Mouse (Mus musculus): ENCODE measurements around the gene Gria1. TPM values are rescaled to one million over a fixed set of nuclear protein-coding genes. Genes with fewer than 3 reads are reported as not detected.
A peak's percentile ranks its signal among the peaks of the same experiment; 100 is the strongest.

Gria1 gene
- 1.7 and 2.0 TPM in 2 replicates for polyA plus RNA-seq (2014; fragmentation: Nextera tagmentation; extraction: Ambion mirVana)

GRCm38 (mm10) chr11:57011024-57011690 is at the start of gene Gria1:
Gria1 (plus strand) TSS chr11:57011387.
- H3K4me2 ChIP-seq (replicated peaks; ENCODE audit: low read depth, low read length) = peak within 1 kb of the TSS; percentile 39
- 0 out of 2 replicates have a peak, but pooled peaks have one; percentile 13 for ATAC-seq (ENCODE audit: low FRiP score, low TSS enrichment)
- H3K4me1 ChIP-seq (ENCODE audit: control insufficient read depth, insufficient read depth, low read length) = no peaks in the 10 kb centered on the region
- no peaks in the 10 kb centered on the region; the same call in none of the 2 replicates for H3K27me3 ChIP-seq (ENCODE audit: control insufficient read depth, insufficient read depth, low read length)
- no peak within 1 kb of the TSS for H3K27ac ChIP-seq (ENCODE audit: low read depth, low read length)
- WGBS = 35% methylated on average over 6 of the region's 6 CpGs
- H3K4me3 ChIP-seq (ENCODE audit: low read length) = peak within 1 kb of the TSS; percentile 14; the same call in 1 of the 2 replicates
- no peaks in the 10 kb centered on the region for H3K9me3 ChIP-seq (ENCODE audit: control insufficient read depth, low read length)
- H3K9ac ChIP-seq (ENCODE audit: low read depth, low read length) = no peak within 1 kb of the TSS
- H3K36me3 ChIP-seq (ENCODE audit: control insufficient read depth, insufficient read depth, low read length) = no peaks in the 10 kb centered on the region

DNA sequence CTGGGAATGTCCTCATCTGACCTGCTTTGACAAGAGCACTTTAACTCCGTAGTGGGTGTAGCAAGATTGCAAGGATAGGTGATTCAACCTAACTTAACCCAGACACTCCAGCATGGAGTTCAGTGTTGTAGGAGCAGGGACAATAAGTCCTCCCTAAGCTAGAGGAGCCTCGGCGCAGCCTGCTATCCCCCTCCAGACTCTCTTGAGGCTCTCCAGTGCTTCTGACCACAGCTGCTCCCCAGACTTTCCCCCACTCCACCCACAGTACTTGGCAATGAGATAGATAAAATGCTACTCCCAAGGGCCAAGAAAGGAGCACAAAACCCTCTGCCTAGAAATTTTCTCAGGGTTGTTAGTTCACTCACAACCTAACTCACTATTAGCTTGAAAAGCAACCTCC is 49.4 kb upstream of the Gria1 start:
- 89% methylated on average over 3 of the region's 3 CpGs for WGBS
- H3K4me2 ChIP-seq (replicated peaks; ENCODE audit: low read depth, low read length) = no peak overlapping the region
- no peak overlapping the region for H3K9ac ChIP-seq (ENCODE audit: low read depth, low read length)
- no peak for ATAC-seq (ENCODE audit: low FRiP score, low TSS enrichment)
- no peaks in the 10 kb centered on the region for H3K9me3 ChIP-seq (ENCODE audit: control insufficient read depth, low read length)
- H3K36me3 ChIP-seq (ENCODE audit: control insufficient read depth, insufficient read depth, low read length) = no peaks in the 10 kb centered on the region
- no peak overlapping the region for H3K4me3 ChIP-seq (ENCODE audit: low read length)
- H3K27me3 ChIP-seq (ENCODE audit: control insufficient read depth, insufficient read depth, low read length) = no peaks in the 10 kb centered on the region
- no peaks in the 10 kb centered on the region for H3K4me1 ChIP-seq (ENCODE audit: control insufficient read depth, insufficient read depth, low read length)
- no peak overlapping the region for H3K27ac ChIP-seq (ENCODE audit: low read depth, low read length)

- no peak overlapping the region for H3K4me2 ChIP-seq (replicated peaks; ENCODE audit: low read depth, low read length)
- no peaks in the 10 kb centered on the region for H3K9me3 ChIP-seq (ENCODE audit: control insufficient read depth, low read length)
- no peak for ATAC-seq (ENCODE audit: low FRiP score, low TSS enrichment)
- no peaks in the 10 kb centered on the region for H3K36me3 ChIP-seq (ENCODE audit: control insufficient read depth, insufficient read depth, low read length)
- no peaks in the 10 kb centered on the region for H3K27me3 ChIP-seq (ENCODE audit: control insufficient read depth, insufficient read depth, low read length)
- 50% methylated on average over 1 of the region's 1 CpGs for WGBS
- H3K27ac ChIP-seq (ENCODE audit: low read depth, low read length) = no peak overlapping the region
- no peak overlapping the region for H3K9ac ChIP-seq (ENCODE audit: low read depth, low read length)
- no peak overlapping the region for H3K4me3 ChIP-seq (ENCODE audit: low read length)
- no peaks in the 10 kb centered on the region for H3K4me1 ChIP-seq (ENCODE audit: control insufficient read depth, insufficient read depth, low read length)
Measured at GRCm38 (mm10) chr11:56972814-56973213, 38.4 kb upstream of the Gria1 start.

DNA sequence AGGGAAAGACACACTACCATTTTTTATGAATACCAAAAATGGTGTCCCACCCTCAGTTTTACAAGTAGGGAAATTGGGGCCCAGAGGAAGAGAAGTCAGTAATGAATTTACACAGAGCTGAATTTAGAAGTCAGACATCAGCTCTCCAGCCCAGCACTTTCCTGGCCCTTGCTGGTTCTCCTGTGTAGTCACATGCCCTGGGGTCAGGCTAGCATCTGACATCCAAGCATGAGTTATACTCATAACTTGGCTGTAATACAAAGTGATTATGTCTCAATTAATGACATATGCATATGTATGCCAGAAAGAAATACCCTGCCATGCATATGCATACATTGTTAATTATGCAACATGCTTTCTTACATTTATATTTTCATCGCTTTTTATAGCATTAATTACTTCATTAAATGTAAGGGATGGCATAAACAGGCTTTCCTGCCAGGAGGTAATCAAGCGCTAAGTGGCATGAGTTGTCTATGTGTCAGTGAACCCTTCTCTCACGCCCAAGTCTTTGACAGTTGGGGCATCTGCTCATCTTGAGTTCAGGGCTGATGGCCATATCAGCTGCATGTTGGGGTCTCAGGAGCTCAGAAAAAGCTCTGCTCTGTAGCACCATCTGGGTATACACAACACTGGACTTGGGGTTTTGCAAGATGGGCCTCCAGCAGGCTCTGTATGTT is 26.7 kb upstream of the Gria1 start:
- 92% methylated on average over 3 of the region's 3 CpGs for WGBS
- no peaks in the 10 kb centered on the region for H3K36me3 ChIP-seq (ENCODE audit: control insufficient read depth, insufficient read depth, low read length)
- no peaks in the 10 kb centered on the region for H3K27me3 ChIP-seq (ENCODE audit: control insufficient read depth, insufficient read depth, low read length)
- H3K4me3 ChIP-seq (ENCODE audit: low read length) = no peak overlapping the region
- H3K4me1 ChIP-seq (ENCODE audit: control insufficient read depth, insufficient read depth, low read length) = no peaks in the 10 kb centered on the region
- no peaks in the 10 kb centered on the region for H3K9me3 ChIP-seq (ENCODE audit: control insufficient read depth, low read length)
- ATAC-seq (ENCODE audit: low FRiP score, low TSS enrichment) = no peak
- no peak overlapping the region for H3K27ac ChIP-seq (ENCODE audit: low read depth, low read length)
- H3K4me2 ChIP-seq (replicated peaks; ENCODE audit: low read depth, low read length) = no peak overlapping the region
- no peak overlapping the region for H3K9ac ChIP-seq (ENCODE audit: low read depth, low read length)

- Histone ChIP-seq H3K9me3 (ENCODE audit: control insufficient read depth, low read length) (no peaks in the 10 kb centered on the region), H3K4me2 (replicated peaks; ENCODE audit: low read depth, low read length) (no peak overlapping the region), H3K4me3 (ENCODE audit: low read length) (no peak overlapping the region), H3K9ac (ENCODE audit: low read depth, low read length) (no peak overlapping the region), H3K27me3 (ENCODE audit: control insufficient read depth, insufficient read depth, low read length) (no peaks in the 10 kb centered on the region), H3K36me3 (ENCODE audit: control insufficient read depth, insufficient read depth, low read length) (no peaks in the 10 kb centered on the region), H3K27ac (ENCODE audit: low read depth, low read length) (no peak overlapping the region), H3K4me1 (ENCODE audit: control insufficient read depth, insufficient read depth, low read length) (no peaks in the 10 kb centered on the region)
- 72% methylated on average over 4 of the region's 4 CpGs for WGBS
- no peak for ATAC-seq (ENCODE audit: low FRiP score, low TSS enrichment)
Measured at GRCm38 (mm10) chr11:56985457-56985856, 25.7 kb upstream of the Gria1 start.

DNA sequence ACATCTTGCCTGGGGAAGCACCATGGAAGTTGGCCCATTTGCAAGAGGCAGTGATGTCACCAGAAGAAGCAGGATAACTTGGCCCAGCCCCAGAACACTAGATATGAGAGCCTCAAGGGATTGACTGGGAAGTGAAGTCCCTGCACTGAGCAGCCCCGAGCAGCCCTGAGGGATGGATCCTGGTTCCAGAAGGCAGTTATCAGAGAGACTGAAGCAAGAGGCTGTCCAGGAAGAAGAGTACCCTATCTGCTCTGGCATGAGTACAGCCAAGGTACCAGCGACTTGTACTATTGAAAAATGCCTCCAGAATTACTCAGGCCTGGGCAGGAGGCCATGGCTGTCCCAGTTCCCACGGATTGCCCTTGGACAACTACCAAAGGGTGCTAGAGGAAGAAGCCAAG is 11.6 kb upstream of the Gria1 start:
- WGBS = 86% methylated on average over 3 of the region's 3 CpGs
- H3K27ac ChIP-seq (ENCODE audit: low read depth, low read length) = no peak overlapping the region

DNA sequence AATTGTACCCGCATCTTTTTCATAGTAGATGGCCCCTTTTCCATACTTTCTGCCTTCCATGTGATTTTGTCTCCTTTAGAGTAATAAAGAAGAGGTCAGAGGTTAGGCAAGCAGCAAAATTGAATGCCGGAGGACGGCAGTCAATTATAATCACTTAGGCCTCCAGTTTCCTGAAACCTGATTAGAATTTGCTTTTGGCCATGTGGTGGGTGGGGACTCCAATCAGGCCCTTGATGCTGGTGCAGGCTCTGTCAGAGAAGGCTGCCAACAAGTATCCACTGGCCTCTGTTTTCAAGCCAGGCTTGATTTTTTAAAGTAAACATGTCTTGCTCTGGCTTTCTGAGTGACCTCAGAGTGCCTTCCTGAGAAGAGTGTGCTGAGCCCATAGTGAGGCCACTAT is 6.6 kb upstream of the Gria1 start:
- H3K36me3 ChIP-seq (ENCODE audit: control insufficient read depth, insufficient read depth, low read length) = no peaks in the 10 kb centered on the region
- H3K9ac ChIP-seq (ENCODE audit: low read depth, low read length) = no peak overlapping the region
- H3K27me3 ChIP-seq (ENCODE audit: control insufficient read depth, insufficient read depth, low read length) = no peaks in the 10 kb centered on the region
- H3K9me3 ChIP-seq (ENCODE audit: control insufficient read depth, low read length) = no peaks in the 10 kb centered on the region
- no peak overlapping the region for H3K4me3 ChIP-seq (ENCODE audit: low read length)
- no peak for ATAC-seq (ENCODE audit: low FRiP score, low TSS enrichment)
- H3K27ac ChIP-seq (ENCODE audit: low read depth, low read length) = no peak overlapping the region
- 29% methylated on average over 3 of the region's 3 CpGs for WGBS
- H3K4me2 ChIP-seq (replicated peaks; ENCODE audit: low read depth, low read length) = no peak overlapping the region
- no peaks in the 10 kb centered on the region for H3K4me1 ChIP-seq (ENCODE audit: control insufficient read depth, insufficient read depth, low read length)

More for the DNA sequence above, 11.6 kb upstream of the Gria1 start:
- ATAC-seq (ENCODE audit: low FRiP score, low TSS enrichment) = no peak
- H3K4me3 ChIP-seq (ENCODE audit: low read length) = no peak overlapping the region
- no peaks in the 10 kb centered on the region for H3K4me1 ChIP-seq (ENCODE audit: control insufficient read depth, insufficient read depth, low read length)
- H3K4me2 ChIP-seq (replicated peaks; ENCODE audit: low read depth, low read length) = no peak overlapping the region
- H3K9me3 ChIP-seq (ENCODE audit: control insufficient read depth, low read length) = no peaks in the 10 kb centered on the region
- H3K9ac ChIP-seq (ENCODE audit: low read depth, low read length) = no peak overlapping the region
- no peaks in the 10 kb centered on the region for H3K36me3 ChIP-seq (ENCODE audit: control insufficient read depth, insufficient read depth, low read length)
- H3K27me3 ChIP-seq (ENCODE audit: control insufficient read depth, insufficient read depth, low read length) = no peaks in the 10 kb centered on the region

DNA sequence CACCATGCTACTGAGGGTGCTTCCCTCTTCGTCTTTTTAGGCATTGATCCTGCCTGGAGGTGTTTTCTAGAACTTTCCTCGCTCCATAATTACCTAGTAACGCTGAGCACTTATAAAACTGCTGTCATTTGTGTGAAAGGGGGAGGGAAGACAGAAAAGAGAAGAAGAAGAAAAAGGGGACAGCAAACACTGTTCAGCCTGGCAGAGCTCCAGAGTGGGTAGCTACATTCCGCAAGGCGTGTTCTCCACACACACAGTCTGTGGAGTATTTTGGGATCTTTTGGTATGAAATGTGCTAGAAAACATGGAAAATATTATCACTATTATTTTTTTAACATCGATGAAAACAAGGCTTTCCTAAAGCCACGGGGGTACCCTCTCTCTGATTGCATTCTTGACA is 5.8 kb upstream of the Gria1 start:
- Histone ChIP-seq H3K27me3 (ENCODE audit: control insufficient read depth, insufficient read depth, low read length) (no peaks in the 10 kb centered on the region), H3K9ac (ENCODE audit: low read depth, low read length) (no peak overlapping the region), H3K27ac (ENCODE audit: low read depth, low read length) (no peak overlapping the region), H3K4me2 (replicated peaks; ENCODE audit: low read depth, low read length) (no peak overlapping the region), H3K4me3 (ENCODE audit: low read length) (no peak overlapping the region), H3K9me3 (ENCODE audit: control insufficient read depth, low read length) (no peaks in the 10 kb centered on the region), H3K4me1 (ENCODE audit: control insufficient read depth, insufficient read depth, low read length) (no peaks in the 10 kb centered on the region), H3K36me3 (ENCODE audit: control insufficient read depth, insufficient read depth, low read length) (no peaks in the 10 kb centered on the region)
- WGBS = 79% methylated on average over 7 of the region's 7 CpGs
- no peak for ATAC-seq (ENCODE audit: low FRiP score, low TSS enrichment)

DNA sequence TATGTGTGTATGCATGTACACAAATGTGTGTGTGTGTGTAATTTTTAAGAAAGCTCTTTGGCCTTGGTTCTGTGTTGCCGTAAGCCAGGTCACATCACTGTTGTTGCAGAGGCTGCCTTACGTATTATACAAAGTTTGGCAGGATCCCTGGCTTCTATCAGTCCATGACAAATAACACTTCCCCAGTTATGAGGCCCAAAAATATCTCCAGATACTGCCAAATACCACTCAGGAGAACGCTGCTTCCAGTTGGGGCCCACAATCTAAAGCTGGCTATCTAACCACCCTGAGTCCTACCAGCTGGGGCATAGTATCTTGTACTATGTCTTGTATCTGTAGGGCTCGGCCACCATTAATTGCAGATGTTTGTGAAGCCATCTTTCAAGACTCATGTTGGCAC is 3.4 kb upstream of the Gria1 start:
- no peaks in the 10 kb centered on the region; the same call in none of the 2 replicates for H3K27me3 ChIP-seq (ENCODE audit: control insufficient read depth, insufficient read depth, low read length)
- no peak overlapping the region for H3K9ac ChIP-seq (ENCODE audit: low read depth, low read length)
- H3K4me3 ChIP-seq (ENCODE audit: low read length) = no peak overlapping the region
- no peak overlapping the region for H3K27ac ChIP-seq (ENCODE audit: low read depth, low read length)
- no peaks in the 10 kb centered on the region for H3K9me3 ChIP-seq (ENCODE audit: control insufficient read depth, low read length)
- no peaks in the 10 kb centered on the region for H3K36me3 ChIP-seq (ENCODE audit: control insufficient read depth, insufficient read depth, low read length)
- ATAC-seq (ENCODE audit: low FRiP score, low TSS enrichment) = no peak
- WGBS = 85% methylated on average over 4 of the region's 4 CpGs
- no peak overlapping the region for H3K4me2 ChIP-seq (replicated peaks; ENCODE audit: low read depth, low read length)
- no peaks in the 10 kb centered on the region for H3K4me1 ChIP-seq (ENCODE audit: control insufficient read depth, insufficient read depth, low read length)
